Mouse (Mus musculus) liver, embryonic 16.5 days (tissue): Measurements from ENCODE around the gene Ndufaf3. TPM values are rescaled to one million over a fixed set of nuclear protein-coding genes. Genes with fewer than 3 reads are reported as not detected.
"Not testable (repeated sequence)": the region's sequence is repeated elsewhere in the genome, so short reads cannot be mapped to it uniquely, and the experiment has no call there.

ENCODE experiments used
- ATAC-seq: fragments of 200-750 bp; cut with Nextera tagmentation; 2 replicates; pipeline ENCODE4 v1.8.0; 2017; ENCODE audit warnings: low read depth, mild to moderate bottlenecking, moderate number of reproducible peaks, moderate library complexity
- H3K27ac ChIP-seq: fragments of 300-500 bp; sonication (generic); 2 replicates; pipeline ENCODE4 v1.5.1; 2014; ENCODE audit warnings: mild to moderate bottlenecking, low read length
- H3K27me3 ChIP-seq: fragments of 300-500 bp; sonication (generic); 2 replicates; pipeline ENCODE4 v1.6.1; 2014; ENCODE audit warnings: low read depth, low read length, mixed read lengths; ENCODE audit not compliant: control insufficient read depth, insufficient read depth
- H3K36me3 ChIP-seq: fragments of 300-500 bp; sonication (generic); 2 replicates; pipeline ENCODE4 v1.6.1; 2014; ENCODE audit warnings: mild to moderate bottlenecking; ENCODE audit not compliant: control insufficient read depth, insufficient read depth
- H3K4me1 ChIP-seq: fragments of 300-500 bp; sonication (generic); 2 replicates; pipeline ENCODE4 v1.6.1; 2014; ENCODE audit warnings: low read depth, low read length, mixed read lengths; ENCODE audit not compliant: control insufficient read depth
- H3K4me2 ChIP-seq: fragments of 300-500 bp; sonication (generic); 2 replicates; pipeline ENCODE4 v1.6.1; 2014; ENCODE audit warnings: low read depth, low read length, mixed read lengths
- H3K4me3 ChIP-seq: fragments of 300-500 bp; sonication (generic); 2 replicates; pipeline ENCODE4 v1.5.1; 2014; ENCODE audit warnings: low read depth, mild to moderate bottlenecking, low read length
- H3K9ac ChIP-seq: fragments of 300-500 bp; sonication (generic); 2 replicates; pipeline ENCODE4 v1.6.1; 2014; ENCODE audit warnings: low read depth, low read length
- H3K9me3 ChIP-seq: fragments of 300-500 bp; sonication (generic); replicated peaks from 2 replicates; pipeline ENCODE4 v1.6.1; 2016; ENCODE audit warnings: low read length; ENCODE audit not compliant: control insufficient read depth
- WGBS: fragments of 180-500 bp; shearing (Covaris S2); extraction: QIAGEN DNeasy Blood & Tissue Kit; methylation state at CpG from one replicate; pipeline ENCODE4 v1.1.7; 2014; ENCODE audit not compliant: insufficient replicate concordance; 5-methylcytosine and 5-hydroxymethylcytosine counted together
- polyA plus RNA-seq: library from polyadenylated mRNA; unstranded; fragments of >200 nt; fragmentation: Nextera tagmentation; extraction: Ambion mirVana; gene quantifications from 2 replicates; pipeline ENCODE4 v1.2.1, GENCODE M21; 2015

The Ndufaf3 gene
- polyA plus RNA-seq = 21.6 and 21.9 TPM in 2 replicates

GRCm38 (mm10) chr9:108566815-108567776, at the start of gene Ndufaf3:
TSS of gene Ndufaf3 (minus strand) at chr9:108567434.
- ATAC-seq = peak; percentile 82
- peak within 1 kb of the TSS; percentile 96 for H3K4me2 ChIP-seq
- H3K27me3 ChIP-seq = no peaks in the 10 kb centered on the region
- peaks cover 51% of the 10 kb centered on the region for H3K4me1 ChIP-seq
- WGBS = under 1% methylated on average over 73 of the region's 73 CpGs
- H3K27ac ChIP-seq = peak within 1 kb of the TSS; percentile 90
- H3K9ac ChIP-seq = peak within 1 kb of the TSS; percentile 84
- H3K9me3 ChIP-seq = no peaks in the 10 kb centered on the region
- H3K36me3 ChIP-seq = peaks cover 12% of the 10 kb centered on the region
- peak within 1 kb of the TSS; percentile 87 for H3K4me3 ChIP-seq

- no peaks in the 10 kb centered on the region for H3K27me3 ChIP-seq
- peaks cover 66% of the 10 kb centered on the region for H3K36me3 ChIP-seq
- ATAC-seq = no peak
- H3K4me2 ChIP-seq = no peak overlapping the region
- H3K27ac ChIP-seq = no peak overlapping the region
- H3K4me3 ChIP-seq = no peak overlapping the region
- no peak overlapping the region for H3K9ac ChIP-seq
- H3K9me3 ChIP-seq = no peaks in the 10 kb centered on the region
- H3K4me1 ChIP-seq = peaks cover 6% of the 10 kb centered on the region; the same call in 1 of the 2 replicates
- 89% methylated on average over 10 of the region's 10 CpGs for WGBS
Measured at GRCm38 (mm10) chr9:108611488-108611887, 44.3 kb upstream of the Ndufaf3 start.

- Histone ChIP-seq H3K27ac (no peak overlapping the region), H3K9ac (no peak overlapping the region), H3K4me3 (no peak overlapping the region), H3K4me2 (no peak overlapping the region), H3K9me3 (no peaks in the 10 kb centered on the region), H3K4me1 (peaks cover 6% of the 10 kb centered on the region; the same call in 1 of the 2 replicates), H3K36me3 (peaks cover 64% of the 10 kb centered on the region), H3K27me3 (no peaks in the 10 kb centered on the region)
- 67% methylated on average over 4 of the region's 4 CpGs for WGBS
- no peak for ATAC-seq
Measured at GRCm38 (mm10) chr9:108608889-108609288, 41.7 kb upstream of the Ndufaf3 start.

- H3K9ac ChIP-seq, H3K4me1 ChIP-seq, H3K27ac ChIP-seq, H3K4me2 ChIP-seq, H3K27me3 ChIP-seq, H3K9me3 ChIP-seq, ATAC-seq, H3K4me3 ChIP-seq: not testable (repeated sequence)
- WGBS = 82% methylated on average over 5 of the region's 5 CpGs
- peaks cover 57% of the 10 kb centered on the region for H3K36me3 ChIP-seq
Measured at GRCm38 (mm10) chr9:108607929-108608328, 40.7 kb upstream of the Ndufaf3 start.

- H3K4me2 ChIP-seq = no peak overlapping the region
- H3K9ac ChIP-seq = no peak overlapping the region
- H3K27me3 ChIP-seq = peaks cover 9% of the 10 kb centered on the region
- peaks cover 8% of the 10 kb centered on the region for H3K4me1 ChIP-seq
- H3K36me3 ChIP-seq = peaks cover 18% of the 10 kb centered on the region
- no peak overlapping the region for H3K4me3 ChIP-seq
- ATAC-seq = no peak
- 59% methylated on average over 4 of the region's 4 CpGs for WGBS
- no peaks in the 10 kb centered on the region for H3K9me3 ChIP-seq
- H3K27ac ChIP-seq = no peak overlapping the region
Measured at GRCm38 (mm10) chr9:108601986-108602385, 34.8 kb upstream of the Ndufaf3 start.

GRCm38 (mm10) chr9:108600011-108600410, 32.8 kb upstream of the Ndufaf3 start:
- 62% methylated on average over 2 of the region's 2 CpGs for WGBS
- Histone ChIP-seq H3K4me3 (no peak overlapping the region), H3K4me1 (peaks cover 15% of the 10 kb centered on the region), H3K27me3 (peaks cover 13% of the 10 kb centered on the region), H3K4me2 (no peak overlapping the region), H3K27ac (no peak overlapping the region), H3K9ac (no peak overlapping the region), H3K36me3 (peaks cover 4% of the 10 kb centered on the region), H3K9me3 (no peaks in the 10 kb centered on the region)
- ATAC-seq = 0 out of 2 replicates have a peak, but pooled peaks have one; percentile 27

- 67% methylated on average over 4 of the region's 4 CpGs for WGBS
Measured at GRCm38 (mm10) chr9:108599021-108599566, 31.9 kb upstream of the Ndufaf3 start.

GRCm38 (mm10) chr9:108596998-108597764, 29.9 kb upstream of the Ndufaf3 start, which contains the start of gene P4htm:
TSS of gene P4htm (minus strand) at chr9:108597667.
- Histone ChIP-seq H3K4me1 (peaks cover 15% of the 10 kb centered on the region), H3K9me3 (no peaks in the 10 kb centered on the region), H3K27ac (no peak within 1 kb of the TSS), H3K36me3 (no peaks in the 10 kb centered on the region), H3K4me2 (peak within 1 kb of the TSS; percentile 84), H3K4me3 (peak within 1 kb of the TSS; percentile 66), H3K9ac (peak within 1 kb of the TSS; percentile 35), H3K27me3 (peaks cover 13% of the 10 kb centered on the region)
- 6% methylated on average over 67 of the region's 69 CpGs for WGBS
- peak; percentile 59; the same call in 1 of the 2 replicates for ATAC-seq

More at GRCm38 (mm10) chr9:108599021-108599566, 31.9 kb upstream of the Ndufaf3 start:
- ATAC-seq = no peak
- Histone ChIP-seq H3K4me3 (no peak overlapping the region), H3K4me2 (no peak overlapping the region), H3K9ac (no peak overlapping the region), H3K4me1 (peaks cover 15% of the 10 kb centered on the region), H3K27me3 (peaks cover 13% of the 10 kb centered on the region), H3K36me3 (no peaks in the 10 kb centered on the region), H3K27ac (no peak overlapping the region), H3K9me3 (no peaks in the 10 kb centered on the region)
